Mouse (Mus musculus): ENCODE data around the gene Poll.

- no peak for TF ChIP-seq CTCF (conservative IDR thresholded peaks at IDR 0.05 in 1 of 2, IDR thresholded peaks at IDR 0.05 in 1 of 2; ENCODE audit: low read depth in 2 of 2, low read length in 2 of 2)
- no peak for TF ChIP-seq MAX (IDR thresholded peaks at IDR 0.05; ENCODE audit: low read length)
These were observed 19.1 kb upstream of the Poll start for GRCm38 (mm10) chr19:45579416-45579815.
